Mouse (Mus musculus): ENCODE measurements around the gene Asb6. TPM values are rescaled to one million over a fixed set of nuclear protein-coding genes. Genes with fewer than 3 reads are reported as not detected.

The Asb6 gene
- polyA plus RNA-seq, 1 experiment from 2014 or later, result 27.8 TPM

GRCm38 (mm10) chr2:30779241-30779640, 50.9 kb downstream of the Asb6 start:
- peak; percentile 44 for ATAC-seq (ENCODE audit: low read depth)
- H3K4me1 ChIP-seq (ENCODE audit: control insufficient read depth, low read depth, low read length), result peaks cover 15% of the 10 kb centered on the region
- peaks cover 3% of the 10 kb centered on the region for H3K27me3 ChIP-seq (ENCODE audit: control insufficient read depth, insufficient read depth, low read depth, low read length)
- no peaks in the 10 kb centered on the region for H3K9me3 ChIP-seq (replicated peaks; ENCODE audit: control insufficient read depth, low read length)
- 49% methylated on average over 5 of the region's 5 CpGs for WGBS (ENCODE audit: insufficient replicate concordance)
- H3K4me2 ChIP-seq (ENCODE audit: low read depth, low read length), result no peak overlapping the region
- no peaks in the 10 kb centered on the region for H3K36me3 ChIP-seq (ENCODE audit: control insufficient read depth, insufficient read depth)
- H3K4me3 ChIP-seq (ENCODE audit: low read depth, low read length), result no peak overlapping the region
- H3K9ac ChIP-seq (ENCODE audit: low read depth, low read length), result no peak overlapping the region
- H3K27ac ChIP-seq (ENCODE audit: low read length), result no peak overlapping the region

- ATAC-seq (ENCODE audit: low read depth), result no peak
- 69% methylated on average over 4 of the region's 4 CpGs for WGBS (ENCODE audit: insufficient replicate concordance)
- Histone ChIP-seq H3K4me1 (ENCODE audit: control insufficient read depth, low read depth, low read length) (peaks cover 20% of the 10 kb centered on the region), H3K27ac (ENCODE audit: low read length) (no peak overlapping the region), H3K9me3 (replicated peaks; ENCODE audit: control insufficient read depth, low read length) (no peaks in the 10 kb centered on the region), H3K27me3 (ENCODE audit: control insufficient read depth, insufficient read depth, low read depth, low read length) (no peaks in the 10 kb centered on the region), H3K9ac (ENCODE audit: low read depth, low read length) (no peak overlapping the region), H3K4me3 (ENCODE audit: low read depth, low read length) (no peak overlapping the region), H3K4me2 (ENCODE audit: low read depth, low read length) (no peak overlapping the region), H3K36me3 (ENCODE audit: control insufficient read depth, insufficient read depth) (no peaks in the 10 kb centered on the region)
Observed at GRCm38 (mm10) chr2:30778235-30778634, 51.9 kb downstream of the Asb6 start.

- Histone ChIP-seq H3K4me1 (ENCODE audit: control insufficient read depth, low read depth, low read length) (peaks cover 27% of the 10 kb centered on the region), H3K4me3 (ENCODE audit: low read depth, low read length) (no peak overlapping the region), H3K9me3 (replicated peaks; ENCODE audit: control insufficient read depth, low read length) (no peaks in the 10 kb centered on the region), H3K9ac (ENCODE audit: low read depth, low read length) (no peak overlapping the region), H3K36me3 (ENCODE audit: control insufficient read depth, insufficient read depth) (no peaks in the 10 kb centered on the region), H3K4me2 (ENCODE audit: low read depth, low read length) (no peak overlapping the region), H3K27me3 (ENCODE audit: control insufficient read depth, insufficient read depth, low read depth, low read length) (no peaks in the 10 kb centered on the region), H3K27ac (ENCODE audit: low read length) (no peak overlapping the region)
- ATAC-seq (ENCODE audit: low read depth), result no peak
- 80% methylated on average over 3 of the region's 3 CpGs for WGBS (ENCODE audit: insufficient replicate concordance)
Observed at GRCm38 (mm10) chr2:30777266-30777665, 52.9 kb downstream of the Asb6 start.

- no peak overlapping the region for H3K4me2 ChIP-seq (ENCODE audit: low read depth, low read length)
- H3K27me3 ChIP-seq (ENCODE audit: control insufficient read depth, insufficient read depth, low read depth, low read length), result no peaks in the 10 kb centered on the region
- no peaks in the 10 kb centered on the region for H3K36me3 ChIP-seq (ENCODE audit: control insufficient read depth, insufficient read depth)
- no peak for ATAC-seq (ENCODE audit: low read depth)
- WGBS (ENCODE audit: insufficient replicate concordance), result 42% methylated on average over 3 of the region's 3 CpGs
- H3K27ac ChIP-seq (ENCODE audit: low read length), result no peak overlapping the region
- no peaks in the 10 kb centered on the region for H3K9me3 ChIP-seq (replicated peaks; ENCODE audit: control insufficient read depth, low read length)
- H3K9ac ChIP-seq (ENCODE audit: low read depth, low read length), result no peak overlapping the region
- H3K4me3 ChIP-seq (ENCODE audit: low read depth, low read length), result no peak overlapping the region
- H3K4me1 ChIP-seq (ENCODE audit: control insufficient read depth, low read depth, low read length), result peaks cover 37% of the 10 kb centered on the region
Observed at GRCm38 (mm10) chr2:30775955-30776354, 54.2 kb downstream of the Asb6 start.

- peak overlapping the region; percentile 64 for H3K4me3 ChIP-seq (ENCODE audit: low read depth, low read length)
- H3K27ac ChIP-seq (ENCODE audit: low read length), result peak overlapping the region; percentile 96
- ATAC-seq (ENCODE audit: low read depth), result no peak
- no peaks in the 10 kb centered on the region for H3K9me3 ChIP-seq (replicated peaks; ENCODE audit: control insufficient read depth, low read length)
- WGBS (ENCODE audit: insufficient replicate concordance), result 64% methylated on average over 8 of the region's 8 CpGs
- H3K4me1 ChIP-seq (ENCODE audit: control insufficient read depth, low read depth, low read length), result peaks cover 57% of the 10 kb centered on the region
- H3K4me2 ChIP-seq (ENCODE audit: low read depth, low read length), result peak overlapping the region; percentile 95
- no peaks in the 10 kb centered on the region for H3K27me3 ChIP-seq (ENCODE audit: control insufficient read depth, insufficient read depth, low read depth, low read length)
- peak overlapping the region; percentile 65 for H3K9ac ChIP-seq (ENCODE audit: low read depth, low read length)
- no peaks in the 10 kb centered on the region for H3K36me3 ChIP-seq (ENCODE audit: control insufficient read depth, insufficient read depth)
Observed at GRCm38 (mm10) chr2:30773313-30774005, 56.7 kb downstream of the Asb6 start.

Other genes starting within 250 kb of the Asb6 start
- 0.15 TPM in 1 of 2 replicates, not detected in the other for gene Cstad, start 235.3 kb downstream of the Asb6 start, polyA plus RNA-seq (2015; fragmentation: Nextera tagmentation; extraction: Ambion mirVana)
- gene 1700001O22Rik, start 26.7 kb downstream of the Asb6 start, polyA plus RNA-seq (2015; fragmentation: Nextera tagmentation; extraction: Ambion mirVana), result 0.09 TPM in 1 of 2 replicates, not detected in the other
- gene Ntmt1, start 22.5 kb downstream of the Asb6 start, polyA plus RNA-seq (2015; fragmentation: Nextera tagmentation; extraction: Ambion mirVana), result 23.2 and 24.9 TPM in 2 replicates
- 0.18 TPM in 1 of 2 replicates, not detected in the other for gene Prrx2, start 4.6 kb upstream of the Asb6 start, polyA plus RNA-seq (2015; fragmentation: Nextera tagmentation; extraction: Ambion mirVana)
- gene Ptges, start 99.5 kb upstream of the Asb6 start, polyA plus RNA-seq (2015; fragmentation: Nextera tagmentation; extraction: Ambion mirVana), result 0.35 and 0.37 TPM in 2 replicates
- gene Tor1b, start 122.6 kb upstream of the Asb6 start, polyA plus RNA-seq (2015; fragmentation: Nextera tagmentation; extraction: Ambion mirVana), result 15.8 and 15.9 TPM in 2 replicates
- gene Tor1a, start 137.6 kb upstream of the Asb6 start, polyA plus RNA-seq (2015; fragmentation: Nextera tagmentation; extraction: Ambion mirVana), result 36.0 and 36.3 TPM in 2 replicates
- gene BC005624, start 151.9 kb upstream of the Asb6 start, polyA plus RNA-seq (2015; fragmentation: Nextera tagmentation; extraction: Ambion mirVana), result 23.1 and 24.0 TPM in 2 replicates
- gene Usp20, start 151.9 kb upstream of the Asb6 start, polyA plus RNA-seq (2015; fragmentation: Nextera tagmentation; extraction: Ambion mirVana), result 4.9 and 5.8 TPM in 2 replicates

Data from liver, embryonic 16.5 days (tissue).